ENCODE assay signal across 8 mouse cellular contexts in genomic region chr11:87967692-87968289, GRCm38 (mm10). TPM values are rescaled to one million over a fixed set of nuclear protein-coding genes. Genes with fewer than 3 reads are reported as not detected.
DNase-seq lines count a peak whose midpoint lies in the region; ATAC-seq lines count a peak whose summit lies in the region.

No protein-coding gene starts in this region.

- peak; percentile 74 for ATAC-seq in frontal cortex, adult (ENCODE audit: low TSS enrichment)
- ATAC-seq in hindbrain, embryonic 11.5 days (ENCODE audit: low FRiP score): no peak

- H3K27me3 ChIP-seq in hindbrain, embryonic 11.5 days (ENCODE audit: control insufficient read depth, insufficient read depth, low read length): no peaks in the 10 kb centered on the region

- 2% methylated on average over 16 of the region's 17 CpGs for WGBS in hindbrain, embryonic 11.5 days

- no peak overlapping the region for H3K4me3 ChIP-seq in hindbrain, embryonic 11.5 days (ENCODE audit: low read depth, low read length)

- no peak overlapping the region for H3K9ac ChIP-seq in hindbrain, embryonic 11.5 days (ENCODE audit: low read depth, low read length)

- peak overlapping the region; percentile 19 for H3K4me2 ChIP-seq in hindbrain, embryonic 11.5 days (replicated peaks; ENCODE audit: low read depth, low read length)

- H3K9me3 ChIP-seq in hindbrain, embryonic 11.5 days (ENCODE audit: control insufficient read depth, low read length): no peaks in the 10 kb centered on the region

- no peaks in the 10 kb centered on the region for H3K4me1 ChIP-seq in hindbrain, embryonic 11.5 days (replicated peaks; ENCODE audit: control insufficient read depth, insufficient read depth, low read length)

- no peak overlapping the region for H3K27ac ChIP-seq in hindbrain, embryonic 11.5 days (ENCODE audit: low read depth, low read length)

- no peaks in the 10 kb centered on the region for H3K36me3 ChIP-seq in hindbrain, embryonic 11.5 days (ENCODE audit: control insufficient read depth, insufficient read depth, low read length)

- DNase-seq in Muller cell, postnatal 12 days (ENCODE audit: inconsistent ontology term): peak; percentile 79
- peak; percentile 84 for DNase-seq in cerebellum, adult 9-11 months
- peak; percentile 95 for DNase-seq in hindbrain, embryonic 11.5 days (ENCODE audit: low spot score)
- peak; percentile 87 to 88 for DNase-seq in layer of hippocampus, postnatal 10 days (ENCODE audit: low spot score in 2 of 2)
- DNase-seq in lung, postnatal 14 days: peak; percentile 87
- DNase-seq in retina, adult 2 months (ENCODE audit: low read depth, low spot score): peak; percentile 64
- peak; percentile 90 for DNase-seq in thymus, postnatal 25 days

RNA-seq across cellular contexts. Expression of gene Dynll2, which starts 19.5 kb away (rescaled TPM):
- polyA plus RNA-seq in hindbrain, embryonic 11.5 days (2014; fragmentation: Nextera tagmentation; extraction: Ambion mirVana): 25.4 and 26.1 TPM in 2 replicates
- 100 to 1,000 TPM; 368 to 386 TPM for total RNA-seq in layer of hippocampus, postnatal 10 days (2021)

RNA-seq across cellular contexts. Expression of gene Olfr464, which starts 47.0 kb away (rescaled TPM):
- not detected in 2 replicates for polyA plus RNA-seq in hindbrain, embryonic 11.5 days (2014; fragmentation: Nextera tagmentation; extraction: Ambion mirVana)
- not detected for total RNA-seq in layer of hippocampus, postnatal 10 days (2021)
